Mouse (Mus musculus) megakaryocyte, embryonic 14.5 days (primary cell): ENCODE data around the gene Trap1.

Experiments
- FLI1 ChIP-seq: IDR thresholded peaks from 2 replicates; pipeline ENCODE4 v1.6.1; 2012; ENCODE audit warnings: low read length, inconsistent platforms, mixed read lengths
- GATA1 ChIP-seq: IDR thresholded peaks from 3 replicates; pipeline ENCODE4 v1.6.1; 2012; ENCODE audit warnings: mixed read lengths, low read length, inconsistent platforms, borderline replicate concordance

GRCm38 (mm10) chr16:4096141-4096540, 18.5 kb upstream of the Trap1 start:
- TF ChIP-seq GATA1, result no peak
- no peak for TF ChIP-seq FLI1
